Mouse (Mus musculus): Measurements from ENCODE around the gene Zc3h4. TPM values are rescaled to one million over a fixed set of nuclear protein-coding genes. Genes with fewer than 3 reads are reported as not detected.

The Zc3h4 gene
- 20.0 and 22.1 TPM in 2 replicates for polyA plus RNA-seq (2015; fragmentation: Nextera tagmentation; extraction: Ambion mirVana)

GRCm38 (mm10) chr7:16400689-16401611 lies at the start of gene Zc3h4:
Zc3h4 (plus strand) TSS chr7:16400910.
- Histone ChIP-seq H3K4me2 (peak within 1 kb of the TSS; percentile 57), H3K36me3 (replicated peaks) (no peaks in the 10 kb centered on the region), H3K9ac (peak within 1 kb of the TSS; percentile 100), H3K27me3 (replicated peaks) (no peaks in the 10 kb centered on the region), H3K27ac (peak within 1 kb of the TSS; percentile 100), H3K9me3 (no peaks in the 10 kb centered on the region), H3K4me3 (peak within 1 kb of the TSS; percentile 80), H3K4me1 (peaks cover 34% of the 10 kb centered on the region)
- ATAC-seq (replicated peaks), result peak; percentile 35
- under 1% methylated on average over 59 of the region's 85 CpGs for WGBS

- H3K27ac ChIP-seq, result no peak overlapping the region
- no peaks in the 10 kb centered on the region for H3K4me1 ChIP-seq
- no peaks in the 10 kb centered on the region for H3K9me3 ChIP-seq
- H3K27me3 ChIP-seq (replicated peaks), result no peaks in the 10 kb centered on the region
- ATAC-seq (replicated peaks), result no peak
- 93% methylated on average over 3 of the region's 3 CpGs for WGBS
- H3K9ac ChIP-seq, result no peak overlapping the region
- no peak overlapping the region for H3K4me3 ChIP-seq
- peaks cover 28% of the 10 kb centered on the region; the same call in 1 of the 2 replicates for H3K36me3 ChIP-seq (replicated peaks)
- no peak overlapping the region for H3K4me2 ChIP-seq
Measured at GRCm38 (mm10) chr7:16355854-16356594, 44.7 kb upstream of the Zc3h4 start.

- 90% methylated on average over 3 of the region's 3 CpGs for WGBS
- no peaks in the 10 kb centered on the region for H3K9me3 ChIP-seq
- no peak overlapping the region for H3K27ac ChIP-seq
- no peaks in the 10 kb centered on the region for H3K27me3 ChIP-seq (replicated peaks)
- no peak overlapping the region for H3K9ac ChIP-seq
- H3K4me1 ChIP-seq, result no peaks in the 10 kb centered on the region
- peaks cover 24% of the 10 kb centered on the region; the same call in 1 of the 2 replicates for H3K36me3 ChIP-seq (replicated peaks)
- ATAC-seq (replicated peaks), result no peak
- no peak overlapping the region for H3K4me2 ChIP-seq
- H3K4me3 ChIP-seq, result no peak overlapping the region
Measured at GRCm38 (mm10) chr7:16357602-16358001, 43.1 kb upstream of the Zc3h4 start.

GRCm38 (mm10) chr7:16364319-16364718 lies 36.4 kb upstream of the Zc3h4 start:
- peaks cover 6% of the 10 kb centered on the region; the same call in 1 of the 2 replicates for H3K4me1 ChIP-seq
- no peak overlapping the region for H3K4me3 ChIP-seq
- WGBS, result 94% methylated on average over 1 of the region's 1 CpGs
- ATAC-seq (replicated peaks), result no peak
- H3K9me3 ChIP-seq, result no peaks in the 10 kb centered on the region
- no peak overlapping the region for H3K4me2 ChIP-seq
- H3K27ac ChIP-seq, result no peak overlapping the region
- H3K36me3 ChIP-seq (replicated peaks), result peaks cover 25% of the 10 kb centered on the region
- no peak overlapping the region for H3K9ac ChIP-seq
- H3K27me3 ChIP-seq (replicated peaks), result peaks cover 8% of the 10 kb centered on the region

GRCm38 (mm10) chr7:16364901-16365500 lies 35.7 kb upstream of the Zc3h4 start:
- Histone ChIP-seq H3K27me3 (replicated peaks) (peaks cover 8% of the 10 kb centered on the region), H3K4me2 (no peak overlapping the region), H3K27ac (no peak overlapping the region), H3K4me1 (peaks cover 6% of the 10 kb centered on the region; the same call in 1 of the 2 replicates), H3K4me3 (no peak overlapping the region), H3K9me3 (no peaks in the 10 kb centered on the region), H3K9ac (no peak overlapping the region), H3K36me3 (replicated peaks) (peaks cover 30% of the 10 kb centered on the region)
- no peak for ATAC-seq (replicated peaks)
- WGBS, result 11% methylated on average over 4 of the region's 4 CpGs

- no peak overlapping the region for H3K4me2 ChIP-seq
- ATAC-seq (replicated peaks), result no peak
- no peak overlapping the region for H3K4me3 ChIP-seq
- H3K9ac ChIP-seq, result no peak overlapping the region
- H3K27me3 ChIP-seq (replicated peaks), result peaks cover 8% of the 10 kb centered on the region
- H3K9me3 ChIP-seq, result no peaks in the 10 kb centered on the region
- 69% methylated on average over 10 of the region's 10 CpGs for WGBS
- H3K27ac ChIP-seq, result no peak overlapping the region
- H3K4me1 ChIP-seq, result peaks cover 6% of the 10 kb centered on the region; the same call in 1 of the 2 replicates
- peaks cover 34% of the 10 kb centered on the region for H3K36me3 ChIP-seq (replicated peaks)
Measured at GRCm38 (mm10) chr7:16366133-16366646, 34.5 kb upstream of the Zc3h4 start.

GRCm38 (mm10) chr7:16366669-16367068 lies 34.0 kb upstream of the Zc3h4 start:
- H3K9ac ChIP-seq, result no peak overlapping the region
- peaks cover 6% of the 10 kb centered on the region; the same call in 1 of the 2 replicates for H3K4me1 ChIP-seq
- no peak overlapping the region for H3K27ac ChIP-seq
- H3K27me3 ChIP-seq (replicated peaks), result peaks cover 8% of the 10 kb centered on the region
- WGBS, result 81% methylated on average over 4 of the region's 4 CpGs
- H3K9me3 ChIP-seq, result no peaks in the 10 kb centered on the region
- no peak overlapping the region for H3K4me3 ChIP-seq
- ATAC-seq (replicated peaks), result no peak
- no peak overlapping the region for H3K4me2 ChIP-seq
- H3K36me3 ChIP-seq (replicated peaks), result peaks cover 34% of the 10 kb centered on the region

GRCm38 (mm10) chr7:16368835-16369234 lies 31.9 kb upstream of the Zc3h4 start:
- Histone ChIP-seq H3K36me3 (replicated peaks) (peaks cover 38% of the 10 kb centered on the region), H3K9me3 (no peaks in the 10 kb centered on the region), H3K9ac (no peak overlapping the region), H3K4me2 (no peak overlapping the region), H3K4me3 (no peak overlapping the region), H3K27ac (no peak overlapping the region), H3K4me1 (peaks cover 6% of the 10 kb centered on the region; the same call in 1 of the 2 replicates), H3K27me3 (replicated peaks) (peaks cover 8% of the 10 kb centered on the region)
- ATAC-seq (replicated peaks), result no peak
- WGBS, result 97% methylated on average over 2 of the region's 2 CpGs

GRCm38 (mm10) chr7:16370596-16370995 lies 30.1 kb upstream of the Zc3h4 start:
- 91% methylated on average over 2 of the region's 2 CpGs for WGBS
- Histone ChIP-seq H3K27ac (no peak overlapping the region), H3K27me3 (replicated peaks) (peaks cover 8% of the 10 kb centered on the region), H3K4me2 (no peak overlapping the region), H3K9me3 (no peaks in the 10 kb centered on the region), H3K36me3 (replicated peaks) (peaks cover 45% of the 10 kb centered on the region), H3K4me3 (no peak overlapping the region), H3K9ac (no peak overlapping the region), H3K4me1 (no peaks in the 10 kb centered on the region)
- no peak for ATAC-seq (replicated peaks)

- Histone ChIP-seq H3K36me3 (replicated peaks) (peaks cover 32% of the 10 kb centered on the region), H3K27me3 (replicated peaks) (no peaks in the 10 kb centered on the region)
Measured at GRCm38 (mm10) chr7:16373719-16374118, 27.0 kb upstream of the Zc3h4 start.

GRCm38 (mm10) chr7:16374989-16375388 lies 25.7 kb upstream of the Zc3h4 start:
- no peak for ATAC-seq (replicated peaks)
- Histone ChIP-seq H3K9me3 (no peaks in the 10 kb centered on the region), H3K9ac (no peak overlapping the region), H3K4me1 (no peaks in the 10 kb centered on the region), H3K27me3 (replicated peaks) (no peaks in the 10 kb centered on the region), H3K4me2 (no peak overlapping the region), H3K27ac (no peak overlapping the region), H3K4me3 (no peak overlapping the region), H3K36me3 (replicated peaks) (peaks cover 24% of the 10 kb centered on the region)
- 93% methylated on average over 5 of the region's 5 CpGs for WGBS

More at GRCm38 (mm10) chr7:16373719-16374118, 27.0 kb upstream of the Zc3h4 start:
- 0 out of 2 replicates have a peak, but pooled peaks have one; percentile 37 for ATAC-seq (replicated peaks)
- WGBS, result 74% methylated on average over 2 of the region's 2 CpGs
- no peak overlapping the region for H3K27ac ChIP-seq
- no peaks in the 10 kb centered on the region for H3K4me1 ChIP-seq
- H3K9ac ChIP-seq, result no peak overlapping the region
- H3K4me3 ChIP-seq, result no peak overlapping the region
- H3K4me2 ChIP-seq, result no peak overlapping the region
- no peaks in the 10 kb centered on the region for H3K9me3 ChIP-seq
